Mouse (Mus musculus): Measurements from ENCODE around the gene Rab3il1. TPM values are rescaled to one million over a fixed set of nuclear protein-coding genes. Genes with fewer than 3 reads are reported as not detected.
"Not testable (repeated sequence)": the region's sequence is repeated elsewhere in the genome, so short reads cannot be mapped to it uniquely, and the experiment has no call there.

Rab3il1 gene
- polyA plus RNA-seq, 1 experiment, result 13.6 TPM

GRCm38 (mm10) chr19:9964205-9964916 is 37.1 kb upstream of the Rab3il1 start:
- TF ChIP-seq CTCF (IDR thresholded peaks at IDR 0.05; ENCODE audit: extremely low read depth, insufficient read depth, low read length) (no peak), POLR2A (IDR thresholded peaks at IDR 0.05; ENCODE audit: extremely low read depth, insufficient read depth, low read length) (0 out of 2 replicates have a peak, but pooled peaks have one; percentile 21)
- H3K4me1 ChIP-seq (ENCODE audit: control insufficient read depth, insufficient read depth, low read length), result peaks cover 16% of the 10 kb centered on the region
- peak overlapping the region; percentile 74 for H3K27ac ChIP-seq (ENCODE audit: insufficient read depth, low read length)
- H3K4me3 ChIP-seq (ENCODE audit: insufficient read depth, low read length), result no peak overlapping the region

GRCm38 (mm10) chr19:9966096-9966867 is 35.2 kb upstream of the Rab3il1 start:
- Histone ChIP-seq H3K27ac (ENCODE audit: insufficient read depth, low read length) (no peak overlapping the region), H3K4me1 (ENCODE audit: control insufficient read depth, insufficient read depth, low read length) (peaks cover 16% of the 10 kb centered on the region)
- no peak for TF ChIP-seq CTCF (IDR thresholded peaks at IDR 0.05; ENCODE audit: extremely low read depth, insufficient read depth, low read length)
- TF ChIP-seq POLR2A (IDR thresholded peaks at IDR 0.05; ENCODE audit: extremely low read depth, insufficient read depth, low read length), result 0 out of 2 replicates have a peak, but pooled peaks have one; percentile 12

GRCm38 (mm10) chr19:9968081-9968787 is 33.2 kb upstream of the Rab3il1 start:
- H3K4me3 ChIP-seq (ENCODE audit: insufficient read depth, low read length), result no peak overlapping the region
- TF ChIP-seq CTCF (IDR thresholded peaks at IDR 0.05; ENCODE audit: extremely low read depth, insufficient read depth, low read length), result no peak
- no peak for TF ChIP-seq POLR2A (IDR thresholded peaks at IDR 0.05; ENCODE audit: extremely low read depth, insufficient read depth, low read length)
- no peak overlapping the region for H3K27ac ChIP-seq (ENCODE audit: insufficient read depth, low read length)
- peaks cover 16% of the 10 kb centered on the region for H3K4me1 ChIP-seq (ENCODE audit: control insufficient read depth, insufficient read depth, low read length)

More at GRCm38 (mm10) chr19:9966096-9966867, 35.2 kb upstream of the Rab3il1 start:
- H3K4me3 ChIP-seq (ENCODE audit: insufficient read depth, low read length), result no peak overlapping the region

DNA sequence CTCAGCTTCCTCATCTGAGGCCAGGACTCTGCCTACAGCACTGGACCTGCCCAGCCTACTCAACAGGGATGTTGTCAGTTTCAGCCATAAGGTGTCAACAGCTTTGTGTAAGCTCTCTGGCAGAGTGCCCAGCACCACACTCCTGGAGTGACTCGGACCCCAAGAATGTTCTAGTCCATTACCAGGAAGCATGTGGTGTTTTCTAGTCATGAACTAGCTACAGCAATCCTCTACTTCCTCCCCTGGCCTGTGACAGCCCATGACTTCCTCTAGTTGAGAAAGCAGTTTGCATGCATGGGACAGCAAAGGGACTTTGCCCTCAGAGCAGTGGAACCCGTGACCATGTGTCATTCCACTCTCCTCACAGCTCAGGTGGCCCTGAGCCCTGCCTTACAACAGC is 26.6 kb upstream of the Rab3il1 start:
- not testable (repeated sequence) for H3K4me1 ChIP-seq (ENCODE audit: control insufficient read depth, insufficient read depth, low read length); H3K4me3 ChIP-seq (ENCODE audit: insufficient read depth, low read length); H3K27ac ChIP-seq (ENCODE audit: insufficient read depth, low read length)

DNA sequence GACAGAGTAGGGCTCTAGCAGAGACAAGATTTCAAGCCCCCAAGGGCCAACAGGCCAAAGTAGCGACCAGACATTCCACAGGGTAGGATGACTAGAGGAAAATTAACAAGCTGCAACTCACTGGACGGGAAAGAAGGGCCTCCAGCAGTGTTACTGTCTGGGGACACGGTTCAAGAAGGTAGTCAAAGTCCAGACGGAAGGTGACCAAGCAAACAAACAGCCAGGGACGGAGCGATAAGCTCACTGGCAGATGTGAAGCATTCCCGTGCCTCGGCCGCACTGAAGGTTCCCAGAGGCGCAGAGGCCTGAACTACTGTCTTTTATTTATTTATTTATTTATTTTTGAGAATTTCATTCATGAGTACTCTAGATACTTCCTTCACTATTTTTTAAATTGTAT is 24.4 kb upstream of the Rab3il1 start:
- TF ChIP-seq CTCF (IDR thresholded peaks at IDR 0.05; ENCODE audit: extremely low read depth, insufficient read depth, low read length) (no peak), POLR2A (IDR thresholded peaks at IDR 0.05; ENCODE audit: extremely low read depth, insufficient read depth, low read length) (no peak)
- no peak overlapping the region for H3K4me3 ChIP-seq (ENCODE audit: insufficient read depth, low read length)
- no peak overlapping the region for H3K27ac ChIP-seq (ENCODE audit: insufficient read depth, low read length)
- H3K4me1 ChIP-seq (ENCODE audit: control insufficient read depth, insufficient read depth, low read length), result peaks cover 5% of the 10 kb centered on the region

- peaks cover 5% of the 10 kb centered on the region for H3K4me1 ChIP-seq (ENCODE audit: control insufficient read depth, insufficient read depth, low read length)
- H3K27ac ChIP-seq (ENCODE audit: insufficient read depth, low read length), result peak overlapping the region; percentile 79
- no peak overlapping the region for H3K4me3 ChIP-seq (ENCODE audit: insufficient read depth, low read length)
- no peak for TF ChIP-seq CTCF (IDR thresholded peaks at IDR 0.05; ENCODE audit: extremely low read depth, insufficient read depth, low read length)
- 0 out of 2 replicates have a peak, but pooled peaks have one; percentile 13 for TF ChIP-seq POLR2A (IDR thresholded peaks at IDR 0.05; ENCODE audit: extremely low read depth, insufficient read depth, low read length)
These were observed 23.0 kb upstream of the Rab3il1 start for GRCm38 (mm10) chr19:9978431-9978951.

- TF ChIP-seq CTCF (IDR thresholded peaks at IDR 0.05; ENCODE audit: extremely low read depth, insufficient read depth, low read length), result no peak
- TF ChIP-seq POLR2A (IDR thresholded peaks at IDR 0.05; ENCODE audit: extremely low read depth, insufficient read depth, low read length), result no peak
- H3K4me1 ChIP-seq (ENCODE audit: control insufficient read depth, insufficient read depth, low read length), result peaks cover 6% of the 10 kb centered on the region
- peak overlapping the region; percentile 79 for H3K27ac ChIP-seq (ENCODE audit: insufficient read depth, low read length)
- H3K4me3 ChIP-seq (ENCODE audit: insufficient read depth, low read length), result no peak overlapping the region
These were observed 22.3 kb upstream of the Rab3il1 start for GRCm38 (mm10) chr19:9979156-9979555.

DNA sequence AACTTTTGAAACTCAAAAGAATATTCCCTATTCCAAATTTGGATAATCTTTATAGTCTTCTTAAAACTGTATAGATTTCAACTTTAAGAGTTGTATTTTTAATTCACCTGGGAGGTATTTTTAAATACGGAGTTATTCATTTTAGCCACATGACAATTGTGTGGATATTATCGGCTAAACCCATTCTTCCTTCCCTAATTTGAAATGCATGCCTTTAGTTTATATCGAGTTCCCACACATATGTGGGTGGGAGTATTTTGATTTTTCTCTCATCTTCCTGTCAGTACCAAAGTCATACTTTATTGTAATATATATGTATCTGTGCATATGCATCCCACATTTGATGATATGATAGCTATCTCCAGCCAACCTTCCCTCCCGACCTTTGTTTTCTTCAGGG is 21.2 kb upstream of the Rab3il1 start, which contains the start of gene Fth1:
Gene Fth1 (plus strand): TSS at position 341 of the 400 bp plus-strand sequence.
- H3K27ac ChIP-seq (ENCODE audit: insufficient read depth, low read length), result peak within 1 kb of the TSS; percentile 79; the same call in 1 of the 2 replicates
- TF ChIP-seq POLR2A (IDR thresholded peaks at IDR 0.05; ENCODE audit: extremely low read depth, insufficient read depth, low read length) (no peak), CTCF (IDR thresholded peaks at IDR 0.05; ENCODE audit: extremely low read depth, insufficient read depth, low read length) (no peak)
- no peak within 1 kb of the TSS for H3K4me3 ChIP-seq (ENCODE audit: insufficient read depth, low read length)
- H3K4me1 ChIP-seq (ENCODE audit: control insufficient read depth, insufficient read depth, low read length), result peaks cover 9% of the 10 kb centered on the region

GRCm38 (mm10) chr19:9981621-9982020 is 19.8 kb upstream of the Rab3il1 start:
- Histone ChIP-seq H3K4me1 (ENCODE audit: control insufficient read depth, insufficient read depth, low read length) (peaks cover 9% of the 10 kb centered on the region), H3K27ac (ENCODE audit: insufficient read depth, low read length) (peak overlapping the region; percentile 76), H3K4me3 (ENCODE audit: insufficient read depth, low read length) (no peak overlapping the region; the same call in 1 of the 2 replicates)
- no peak for TF ChIP-seq CTCF (IDR thresholded peaks at IDR 0.05; ENCODE audit: extremely low read depth, insufficient read depth, low read length)
- no peak for TF ChIP-seq POLR2A (IDR thresholded peaks at IDR 0.05; ENCODE audit: extremely low read depth, insufficient read depth, low read length)
